Mouse (Mus musculus) intestine, postnatal 0 days (tissue): ENCODE measurements at regions not wholly inside any gene's neighbourhood (a gene's known extent, or its start where the extent isn't known, plus 50 kb on each side); places are given as distances from the start of the nearest gene placed in this dataset.

Source experiments
- ATAC-seq: fragments of 200-750 bp; cut with Nextera tagmentation; 2 replicates; pipeline ENCODE4 v1.8.0; 2017; ENCODE audit warnings: mild to moderate bottlenecking, moderate TSS enrichment, moderate library complexity
- H3K27ac ChIP-seq: fragments of 300-500 bp; sonication (generic); 2 replicates; pipeline ENCODE4 v1.5.1; 2014; ENCODE audit warnings: mild to moderate bottlenecking, low read depth, low read length, moderate library complexity
- H3K27me3 ChIP-seq: fragments of 300-500 bp; sonication (generic); replicated peaks from 2 replicates; pipeline ENCODE4 v1.6.1; 2014; ENCODE audit warnings: low read length, mixed read lengths; ENCODE audit not compliant: control insufficient read depth, insufficient read depth
- H3K36me3 ChIP-seq: fragments of 300-500 bp; sonication (generic); 2 replicates; pipeline ENCODE4 v1.6.1; 2014; ENCODE audit warnings: mild to moderate bottlenecking, moderate library complexity; ENCODE audit not compliant: control insufficient read depth, insufficient read depth
- H3K4me1 ChIP-seq: fragments of 300-500 bp; sonication (generic); replicated peaks from 2 replicates; pipeline ENCODE4 v1.6.1; 2014; ENCODE audit warnings: antibody characterized with exemption, low read length, mixed read lengths; ENCODE audit not compliant: control insufficient read depth, insufficient read depth
- H3K4me2 ChIP-seq: fragments of 300-500 bp; sonication (generic); replicated peaks from 2 replicates; pipeline ENCODE4 v1.6.1; 2014; ENCODE audit warnings: low read depth, mild to moderate bottlenecking, moderate library complexity
- H3K4me3 ChIP-seq: fragments of 300-500 bp; sonication (generic); 2 replicates; pipeline ENCODE4 v1.5.1; 2014; ENCODE audit warnings: low read depth, low read length
- H3K9ac ChIP-seq: fragments of 300-500 bp; sonication (generic); 2 replicates; pipeline ENCODE4 v1.6.1; 2014; ENCODE audit warnings: mild to moderate bottlenecking, low read depth, low read length
- H3K9me3 ChIP-seq: fragments of 300-500 bp; sonication (generic); 2 replicates; pipeline ENCODE4 v1.6.1; 2016; ENCODE audit warnings: mixed run types; ENCODE audit not compliant: control insufficient read depth
- CTCF ChIP-seq: sonication (generic); IDR thresholded peaks from 2 replicates; pipeline ENCODE4 v1.5.1; 2016; ENCODE audit warnings: low read depth, mild to moderate bottlenecking, control low read depth, antibody characterized with exemption, moderate library complexity
- WGBS: fragments of 180-500 bp; shearing (Covaris S2); extraction: QIAGEN DNeasy Blood & Tissue Kit; methylation state at CpG from one replicate; pipeline ENCODE4 v1.1.7; 2014; 5-methylcytosine and 5-hydroxymethylcytosine counted together

GRCm38 (mm10) chr10:117991176-117991575 is 145.3 kb upstream of the Rap1b start:
- no peak for TF ChIP-seq CTCF
- Histone ChIP-seq H3K27me3 (no peaks in the 10 kb centered on the region), H3K4me1 (no peaks in the 10 kb centered on the region), H3K9me3 (no peaks in the 10 kb centered on the region), H3K36me3 (no peaks in the 10 kb centered on the region), H3K4me3 (no peak overlapping the region), H3K27ac (no peak overlapping the region), H3K4me2 (no peak overlapping the region), H3K9ac (no peak overlapping the region)
- ATAC-seq = no peak
- 86% methylated on average over 1 of the region's 1 CpGs for WGBS

GRCm38 (mm10) chr10:117992317-117992716 is 146.5 kb upstream of the Rap1b start:
- no peak for TF ChIP-seq CTCF
- Histone ChIP-seq H3K4me1 (no peaks in the 10 kb centered on the region), H3K9me3 (no peaks in the 10 kb centered on the region), H3K36me3 (no peaks in the 10 kb centered on the region), H3K27ac (no peak overlapping the region), H3K9ac (no peak overlapping the region), H3K4me3 (no peak overlapping the region), H3K27me3 (no peaks in the 10 kb centered on the region), H3K4me2 (no peak overlapping the region)
- ATAC-seq = no peak
- WGBS = 83% methylated on average over 9 of the region's 9 CpGs

- Histone ChIP-seq H3K4me2 (no peak overlapping the region), H3K27ac (no peak overlapping the region), H3K9me3 (no peaks in the 10 kb centered on the region), H3K9ac (no peak overlapping the region), H3K36me3 (no peaks in the 10 kb centered on the region), H3K4me3 (no peak overlapping the region), H3K4me1 (no peaks in the 10 kb centered on the region), H3K27me3 (no peaks in the 10 kb centered on the region)
- ATAC-seq = no peak
- no peak for TF ChIP-seq CTCF
- 89% methylated on average over 3 of the region's 3 CpGs for WGBS
These were observed 147.8 kb upstream of the Mdm1 start for GRCm38 (mm10) chr10:117993809-117994208.

DNA sequence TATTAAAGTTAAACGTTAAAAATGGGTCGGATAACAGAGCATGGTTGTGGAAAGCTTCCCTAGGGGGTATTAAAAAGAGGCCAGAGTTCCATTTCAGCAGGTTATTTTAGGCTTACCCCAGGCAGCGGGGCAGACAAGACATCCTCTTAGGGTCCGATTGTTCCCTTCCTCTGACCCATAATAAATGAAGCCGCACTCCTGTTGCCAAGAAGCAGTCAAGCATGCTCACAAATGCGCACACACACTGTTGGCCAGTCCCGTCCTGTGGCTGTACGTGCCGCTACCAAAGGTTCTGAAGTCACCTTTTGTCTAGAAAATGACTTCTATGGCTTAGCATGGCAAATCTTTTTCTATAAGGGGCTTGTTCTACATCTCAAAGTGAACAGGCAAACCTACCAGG is 146.8 kb upstream of the Mdm1 start:
- H3K36me3 ChIP-seq = no peaks in the 10 kb centered on the region
- no peaks in the 10 kb centered on the region for H3K4me1 ChIP-seq
- no peak for ATAC-seq
- no peak overlapping the region for H3K4me3 ChIP-seq
- 84% methylated on average over 9 of the region's 9 CpGs for WGBS
- H3K27ac ChIP-seq = no peak overlapping the region
- H3K9me3 ChIP-seq = no peaks in the 10 kb centered on the region
- no peak for TF ChIP-seq CTCF
- H3K9ac ChIP-seq = no peak overlapping the region
- H3K27me3 ChIP-seq = no peaks in the 10 kb centered on the region
- H3K4me2 ChIP-seq = no peak overlapping the region

DNA sequence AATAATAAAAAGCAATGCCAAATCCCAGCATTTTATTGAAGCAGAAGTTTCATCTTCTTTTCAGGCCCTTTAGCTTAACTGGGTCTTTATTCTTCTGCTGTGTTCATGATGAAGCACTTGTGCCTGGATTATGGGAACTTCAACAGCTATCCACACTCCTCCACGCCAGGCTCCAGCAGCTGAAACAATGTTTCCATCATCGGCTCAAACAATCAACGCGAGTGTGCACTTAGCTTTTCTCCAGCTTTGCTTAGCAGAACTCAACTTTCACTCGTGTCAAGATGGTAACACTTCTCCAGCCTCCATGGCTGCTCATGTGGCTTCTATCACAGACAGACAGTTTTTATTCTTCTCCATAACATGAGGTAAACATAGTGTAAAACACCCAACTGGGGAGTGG is 143.8 kb upstream of the Mdm1 start:
- no peak overlapping the region for H3K9ac ChIP-seq
- H3K27me3 ChIP-seq = no peaks in the 10 kb centered on the region
- H3K27ac ChIP-seq = no peak overlapping the region
- H3K4me2 ChIP-seq = no peak overlapping the region
- 82% methylated on average over 5 of the region's 5 CpGs for WGBS
- no peak for ATAC-seq
- TF ChIP-seq CTCF = no peak
- no peaks in the 10 kb centered on the region for H3K4me1 ChIP-seq
- H3K9me3 ChIP-seq = no peaks in the 10 kb centered on the region
- H3K36me3 ChIP-seq = no peaks in the 10 kb centered on the region
- H3K4me3 ChIP-seq = no peak overlapping the region

- Histone ChIP-seq H3K4me1 (no peaks in the 10 kb centered on the region), H3K9ac (no peak overlapping the region), H3K9me3 (no peaks in the 10 kb centered on the region), H3K27ac (no peak overlapping the region), H3K36me3 (no peaks in the 10 kb centered on the region), H3K27me3 (no peaks in the 10 kb centered on the region), H3K4me3 (no peak overlapping the region), H3K4me2 (no peak overlapping the region)
- ATAC-seq = no peak
- WGBS = 76% methylated on average over 3 of the region's 3 CpGs
- no peak for TF ChIP-seq CTCF
These were observed 141.0 kb upstream of the Mdm1 start for GRCm38 (mm10) chr10:118000591-118000990.

GRCm38 (mm10) chr10:118001501-118001900 is 140.1 kb upstream of the Mdm1 start:
- no peak overlapping the region for H3K4me3 ChIP-seq
- H3K27me3 ChIP-seq = no peaks in the 10 kb centered on the region
- no peak overlapping the region for H3K9ac ChIP-seq
- H3K27ac ChIP-seq = no peak overlapping the region
- WGBS = 54% methylated on average over 4 of the region's 4 CpGs
- ATAC-seq = no peak
- H3K9me3 ChIP-seq = no peaks in the 10 kb centered on the region
- H3K4me2 ChIP-seq = no peak overlapping the region
- no peaks in the 10 kb centered on the region for H3K36me3 ChIP-seq
- TF ChIP-seq CTCF = no peak
- no peaks in the 10 kb centered on the region for H3K4me1 ChIP-seq
